Mouse (Mus musculus) erythroid progenitor cell, adult 5-6 weeks (primary cell): Measurements from ENCODE around the gene Tgoln1. TPM values are rescaled to one million over a fixed set of nuclear protein-coding genes. Genes with fewer than 3 reads are reported as not detected.

Source experiments
- ATAC-seq: replicated peaks from 2 replicates; pipeline ENCODE4 v1.8.0; 2016; ENCODE audit warnings: moderate number of reproducible peaks, mild to moderate bottlenecking, moderate TSS enrichment, inconsistent platforms; ENCODE audit not compliant: poor library complexity, low FRiP score, severe bottlenecking
- total RNA-seq, 2 experiments: library from RNA; stranded (forward) in 1 of 2; stranded (reverse) in 1 of 2; fragments of 150-400 nt in 1 of 2; fragments of 186-747, 209-891 nt in 1 of 2; gene quantifications; 2 replicates each; pipeline versions ENCODE4 v1.2.3 to v1.2.4; 2015 to 2017; ENCODE audit warnings: low replicate concordance in 2 of 2

Gene Tgoln1
- total RNA-seq (2015; ENCODE audit: low replicate concordance) (14.7 and 28.5 TPM in 2 replicates), total RNA-seq (2017; ENCODE audit: low replicate concordance) (21.9 and 23.5 TPM in 2 replicates)

- peak; percentile 99 for ATAC-seq
Observed at GRCm38 (mm10) chr6:72616643-72617288, at the start of gene Tgoln1. Gene Tgoln1 (minus strand): TSS chr6:72617000.

DNA sequence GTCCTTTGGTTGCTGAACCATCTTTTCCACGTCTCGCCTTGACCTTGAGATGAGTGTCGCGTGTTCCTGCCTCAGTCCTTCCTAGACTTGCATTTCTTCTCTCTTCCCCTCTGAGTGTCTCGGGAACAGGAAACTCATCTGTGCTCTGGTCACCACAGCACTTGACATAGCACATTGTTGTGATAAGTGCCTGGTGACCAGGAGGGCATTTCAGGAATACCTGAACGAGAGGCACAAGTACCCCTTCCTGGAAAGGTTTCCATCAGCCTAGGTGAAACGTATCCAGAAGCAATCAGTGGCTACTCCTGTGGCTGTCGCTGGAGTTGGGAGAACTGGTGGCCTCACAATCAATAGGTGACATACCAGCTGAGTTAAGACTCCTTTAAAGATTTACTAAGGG lies 47.5 kb upstream of the Tgoln1 start:
- no peak for ATAC-seq

DNA sequence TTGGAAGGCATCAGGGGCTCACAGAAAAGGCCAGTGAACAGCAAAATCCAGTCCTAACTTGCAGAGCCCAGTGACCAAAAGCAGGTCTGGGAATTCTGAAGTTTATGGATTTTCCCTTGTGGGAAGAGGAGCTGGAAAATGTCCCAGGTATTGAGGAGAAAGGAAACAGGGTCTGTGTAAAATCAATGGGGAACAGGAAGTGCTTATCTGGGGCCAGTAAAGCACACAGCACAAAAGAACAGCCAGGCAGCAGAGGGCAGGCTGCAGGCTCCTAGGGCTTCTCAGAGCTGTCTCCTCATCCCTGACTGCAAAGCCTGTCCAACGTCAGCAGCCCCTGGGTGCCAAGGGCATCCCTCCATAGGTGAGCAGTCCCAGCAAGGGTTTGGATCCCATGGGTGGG lies 46.2 kb upstream of the Tgoln1 start:
- ATAC-seq: no peak

- no peak for ATAC-seq
Observed at GRCm38 (mm10) chr6:72660391-72660720, 43.6 kb upstream of the Tgoln1 start.

DNA sequence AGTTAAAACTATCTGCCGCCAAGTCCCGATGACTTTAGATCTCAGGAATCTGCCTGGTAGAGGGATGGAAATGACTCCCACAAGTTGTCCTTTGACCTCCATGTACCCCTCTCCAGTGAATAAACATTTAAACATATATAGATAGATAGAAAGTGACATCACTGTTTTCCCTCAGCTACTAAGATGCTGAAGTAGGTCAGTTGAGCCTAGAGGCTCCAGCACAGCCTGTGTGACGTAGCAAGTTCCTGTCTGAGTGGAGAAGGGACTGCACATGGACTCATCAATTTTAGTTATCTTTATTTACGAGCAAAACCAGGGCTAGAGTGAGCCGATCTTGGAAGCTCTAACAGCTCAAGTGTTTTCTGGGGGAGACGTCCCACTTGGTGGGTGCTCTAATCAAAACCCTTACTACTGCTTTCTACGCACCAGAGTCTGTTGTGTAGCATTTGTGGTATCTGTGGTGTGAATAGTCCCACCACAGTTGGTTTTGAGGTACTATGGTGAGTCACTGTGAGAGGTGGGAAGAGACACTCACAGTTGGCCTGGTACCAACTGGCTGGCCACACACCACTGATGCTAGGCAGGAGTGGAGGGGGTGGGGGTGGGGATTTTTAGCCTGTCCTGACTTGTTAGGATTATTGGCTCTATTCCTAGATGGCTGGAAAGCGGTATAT lies 43.1 kb upstream of the Tgoln1 start:
- no peak for ATAC-seq

- ATAC-seq: no peak
Observed at GRCm38 (mm10) chr6:72658006-72658405, 41.2 kb upstream of the Tgoln1 start.

- no peak for ATAC-seq
Observed at GRCm38 (mm10) chr6:72656053-72656442, 39.2 kb upstream of the Tgoln1 start.

DNA sequence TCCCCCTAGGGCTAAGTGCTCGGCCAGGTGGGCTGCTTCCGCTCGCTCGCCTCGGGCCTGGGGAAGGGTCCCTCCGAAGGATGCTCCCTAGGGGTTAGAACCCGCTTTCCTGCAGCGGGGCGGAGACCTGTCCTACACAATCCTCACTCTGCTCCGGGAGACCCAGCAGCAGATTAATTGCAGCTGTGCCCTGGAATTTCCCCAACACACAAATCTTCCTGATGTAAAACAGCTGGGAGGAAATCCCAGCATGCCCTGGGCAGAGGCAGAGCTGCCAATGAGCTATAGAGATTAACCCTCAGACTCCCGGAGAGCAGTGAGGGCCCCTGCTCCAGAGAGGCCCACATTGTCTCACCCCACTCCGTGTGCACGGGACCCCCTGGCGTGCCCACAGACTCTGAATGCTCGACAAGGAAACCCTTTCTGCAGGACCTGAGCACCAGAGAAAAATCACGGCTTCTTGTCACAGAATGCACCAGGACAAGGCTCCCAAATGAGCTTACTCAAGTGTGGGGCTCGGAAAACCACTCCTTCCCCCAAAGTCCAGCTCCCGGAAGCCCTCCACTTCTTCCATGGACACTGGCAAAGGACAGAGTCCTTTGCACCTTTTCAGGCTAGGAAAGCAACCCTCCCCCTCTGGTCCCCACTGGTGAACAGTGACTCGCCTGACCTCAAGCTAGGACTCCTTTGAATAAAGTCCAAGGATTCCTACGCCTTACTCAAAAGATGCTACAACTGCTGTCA lies 38.7 kb upstream of the Tgoln1 start:
- no peak for ATAC-seq

- no peak for ATAC-seq
Observed at GRCm38 (mm10) chr6:72654355-72654754, 37.6 kb upstream of the Tgoln1 start.

DNA sequence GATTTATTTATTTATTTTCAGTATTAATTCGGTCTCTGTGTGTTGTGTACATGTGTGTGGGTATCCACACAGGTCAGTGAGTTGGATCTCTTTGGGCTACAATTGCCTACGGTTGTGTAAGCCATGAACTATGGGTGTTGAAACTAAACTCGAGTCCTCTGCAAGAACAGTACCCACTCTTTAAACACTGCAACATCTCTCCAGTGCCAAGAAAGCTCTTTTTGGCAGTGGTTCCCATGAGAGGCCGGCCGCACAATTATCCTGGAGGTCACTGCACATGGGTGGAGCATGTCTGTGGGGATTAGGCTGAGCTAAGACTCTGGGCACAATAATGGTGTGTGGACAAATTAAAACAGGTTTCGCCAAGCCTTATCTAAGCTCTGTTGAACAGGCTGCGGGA lies 36.6 kb upstream of the Tgoln1 start:
- no peak for ATAC-seq

GRCm38 (mm10) chr6:72650338-72650851 lies 33.6 kb upstream of the Tgoln1 start:
- no peak for ATAC-seq

DNA sequence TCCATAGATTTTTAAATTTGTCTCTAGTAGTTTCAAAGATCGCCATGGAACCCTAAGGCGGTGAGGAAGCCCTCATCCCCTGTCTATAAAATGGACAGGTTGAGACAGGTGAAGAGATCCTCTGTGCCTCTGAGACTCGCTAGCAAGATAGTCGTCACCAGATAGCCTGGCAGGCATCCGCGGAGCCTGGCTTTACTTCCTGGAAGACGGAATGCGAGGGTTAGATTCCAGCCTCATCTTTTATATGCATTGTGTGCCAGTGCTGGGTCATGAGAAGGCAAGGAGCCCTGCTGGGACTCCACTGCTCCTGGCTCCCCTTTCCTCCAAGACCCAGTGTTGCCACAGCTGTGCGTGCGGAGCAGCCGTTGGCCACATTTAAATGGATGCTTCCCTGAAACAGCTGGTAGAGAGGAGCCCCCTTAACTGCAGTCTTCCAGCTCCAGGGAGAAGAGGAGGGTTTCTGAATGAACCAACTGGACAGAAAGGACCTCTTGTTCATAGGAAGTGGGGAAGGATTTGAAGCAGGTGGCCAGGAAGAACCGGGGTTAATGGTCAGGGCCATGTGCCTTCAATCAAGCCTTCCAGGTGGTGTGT lies 31.3 kb upstream of the Tgoln1 start:
- no peak for ATAC-seq

DNA sequence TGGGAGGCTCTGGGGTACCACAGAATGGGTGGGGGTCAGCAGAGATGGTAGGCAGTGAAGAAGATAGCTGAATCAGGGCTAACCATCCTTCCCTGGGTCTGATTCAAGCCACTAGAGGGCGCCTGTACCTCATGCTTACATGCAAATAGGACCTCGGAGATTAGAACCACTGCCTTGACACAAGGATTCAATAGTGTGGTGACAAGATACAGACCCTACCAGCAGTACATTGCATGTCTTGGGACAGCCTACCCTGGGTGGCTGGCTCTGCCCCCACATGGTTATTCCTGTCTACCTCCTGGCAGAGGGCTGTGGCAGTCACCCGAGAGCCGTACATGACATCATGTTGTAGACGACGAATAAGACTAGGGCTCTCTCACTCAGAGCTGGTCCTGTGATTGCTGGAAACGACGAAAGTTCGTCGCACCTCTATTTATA lies 30.6 kb upstream of the Tgoln1 start:
- peak; percentile 58; the same call in 1 of the 2 replicates for ATAC-seq

DNA sequence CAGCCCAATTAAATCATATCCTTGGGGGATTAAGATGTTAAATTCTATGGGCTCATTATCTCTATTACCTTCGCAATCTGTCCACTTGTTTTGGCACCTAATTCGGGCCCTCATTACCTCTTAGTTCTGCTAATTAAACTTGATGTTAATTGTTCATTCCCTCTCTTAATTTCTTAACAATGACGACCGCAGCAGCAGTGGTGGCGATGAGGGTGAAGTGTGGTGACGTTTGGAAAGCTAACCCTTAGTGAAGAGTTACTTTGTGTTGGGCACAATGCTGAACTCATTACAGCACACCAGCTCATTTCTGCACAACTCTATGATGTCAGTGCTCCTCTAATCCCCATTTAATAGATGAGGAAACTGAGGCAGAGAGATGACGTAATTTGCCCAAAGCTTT lies 28.6 kb upstream of the Tgoln1 start:
- no peak for ATAC-seq

DNA sequence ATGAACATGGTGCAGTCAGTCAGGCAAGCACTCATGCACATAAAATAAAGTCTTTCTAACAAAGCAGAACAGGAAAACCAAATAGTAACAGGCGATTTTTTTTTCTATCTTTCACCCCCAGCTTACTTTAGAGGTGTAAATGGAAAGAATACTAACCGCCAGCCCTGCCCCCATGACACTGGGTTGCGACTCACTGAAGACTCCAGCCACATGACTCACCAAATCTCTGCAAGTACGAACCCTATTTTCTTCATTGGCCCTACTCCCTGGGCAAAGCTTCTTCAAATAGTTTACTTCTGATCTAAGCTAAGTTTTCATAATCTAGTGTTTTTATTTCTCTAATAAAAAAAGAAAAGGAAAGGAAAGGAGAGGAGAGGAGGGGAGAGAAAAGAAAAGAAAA lies 27.8 kb upstream of the Tgoln1 start:
- ATAC-seq: no peak

GRCm38 (mm10) chr6:72641218-72641954 lies 24.6 kb upstream of the Tgoln1 start:
- no peak for ATAC-seq

GRCm38 (mm10) chr6:72636940-72637339 lies 20.1 kb upstream of the Tgoln1 start:
- no peak for ATAC-seq

DNA sequence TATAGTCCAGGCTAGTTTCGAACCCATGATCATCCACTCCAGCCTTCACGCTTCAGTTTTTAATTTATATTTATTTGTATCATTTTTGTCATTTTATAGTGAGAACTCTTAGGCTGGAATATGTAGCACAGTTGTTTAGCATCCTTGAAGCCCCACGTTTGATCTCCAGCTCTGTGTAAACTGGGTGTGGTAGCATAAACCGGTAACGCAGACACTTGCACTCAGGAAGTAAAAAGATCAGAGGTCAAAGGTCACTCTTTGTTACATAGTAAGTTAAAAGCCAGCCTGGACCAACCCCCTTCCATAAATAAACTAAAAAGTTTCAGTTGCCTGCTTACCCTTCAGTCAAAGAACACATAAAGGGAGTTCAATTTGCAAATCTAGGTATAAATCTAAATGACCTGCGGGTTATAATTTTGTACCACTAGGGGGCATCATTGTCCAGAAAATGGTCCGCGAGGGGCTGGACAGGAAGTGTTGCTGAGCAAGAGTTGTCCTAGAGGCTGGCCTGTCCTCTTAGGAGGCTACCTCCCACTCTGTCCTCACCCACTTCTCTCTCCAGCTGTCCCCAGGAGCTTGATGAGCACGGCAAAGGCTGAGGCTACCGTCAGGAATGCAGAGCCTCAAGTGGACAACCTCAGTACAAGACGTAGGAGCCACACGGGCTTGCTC lies 19.1 kb upstream of the Tgoln1 start:
- 0 out of 2 replicates have a peak, but pooled peaks have one; percentile 41 for ATAC-seq

GRCm38 (mm10) chr6:72634311-72634710 lies 17.5 kb upstream of the Tgoln1 start:
- ATAC-seq: no peak
